Mouse (Mus musculus) MEL (cell line): ENCODE results near the gene Rora. TPM values are rescaled to one million over a fixed set of nuclear protein-coding genes. Genes with fewer than 3 reads are reported as not detected.

Experiments used
- DNase-seq: peaks from one replicate; pipeline ENCODE4 v3.0.0; 2011; ENCODE audit warnings: low read depth, low spot score
- H3K27ac ChIP-seq: 2 replicates; pipeline ENCODE4 v1.5.1; 2012; ENCODE audit warnings: low read depth, mild to moderate bottlenecking, control low read depth, low read length, moderate library complexity; ENCODE audit not compliant: control insufficient read depth
- H3K27me3 ChIP-seq, 2 experiments: fragments of 150-350 bp in 1 of 2; sonication (generic) in 1 of 2; 2 replicates each; pipeline ENCODE4 v1.6.1; 2012; ENCODE audit warnings: low read length in 2 of 2, mild to moderate bottlenecking in 2 of 2, improper control_type of control experiment in 1 of 2, moderate library complexity in 1 of 2; ENCODE audit not compliant: insufficient read depth in 2 of 2, control insufficient read depth in 1 of 2
- H3K36me3 ChIP-seq, 2 experiments: 2 replicates each; pipeline ENCODE4 v1.6.1; 2012 to 2014; ENCODE audit warnings: low read length in 2 of 2, improper control_type of control experiment in 1 of 2, inconsistent platforms in 1 of 2, mild to moderate bottlenecking in 1 of 2; ENCODE audit not compliant: insufficient read depth in 2 of 2, control insufficient read depth in 1 of 2
- H3K4me1 ChIP-seq, 2 experiments: fragments of 150-350 bp in 1 of 2; sonication (generic) in 1 of 2; 2 replicates each; pipeline ENCODE4 v1.6.1; 2012; ENCODE audit warnings: low read length in 2 of 2, improper control_type of control experiment in 1 of 2, mild to moderate bottlenecking in 1 of 2; ENCODE audit not compliant: insufficient read depth in 2 of 2, control insufficient read depth in 1 of 2
- H3K4me3 ChIP-seq, 2 experiments: fragments of 150-350 bp in 1 of 2; sonication (generic) in 1 of 2; 2 replicates each; pipeline ENCODE4 v1.5.1; 2012; ENCODE audit warnings: low read depth in 2 of 2, low read length in 2 of 2, mild to moderate bottlenecking in 2 of 2, moderate library complexity in 2 of 2, control low read depth in 1 of 2, improper control_type of control experiment in 1 of 2; ENCODE audit not compliant: control insufficient read depth in 1 of 2, insufficient read depth in 1 of 2
- H3K79me2 ChIP-seq: 2 replicates; pipeline ENCODE4 v1.6.1; 2012; ENCODE audit warnings: mild to moderate bottlenecking, low read length, moderate library complexity; ENCODE audit not compliant: control insufficient read depth, poor library complexity, insufficient read depth
- H3K9ac ChIP-seq: 2 replicates; pipeline ENCODE4 v1.6.1; 2012; ENCODE audit warnings: low read depth, mild to moderate bottlenecking, control low read depth, low read length, moderate library complexity; ENCODE audit not compliant: control insufficient read depth, poor library complexity, severe bottlenecking
- H3K9me3 ChIP-seq: fragments of 150-350 bp; sonication (generic); replicated peaks from 2 replicates; pipeline ENCODE4 v1.6.1; 2012; ENCODE audit warnings: mild to moderate bottlenecking, low read length, improper control_type of control experiment, moderate library complexity; ENCODE audit not compliant: insufficient read depth
- BHLHE40 ChIP-seq: IDR thresholded peaks from 2 replicates; pipeline ENCODE4 v1.6.1; 2012; ENCODE audit warnings: low read depth, mild to moderate bottlenecking, inconsistent platforms, low read length, improper control_type of control experiment, borderline replicate concordance
- CHD2 ChIP-seq: IDR thresholded peaks from 2 replicates; pipeline ENCODE4 v1.6.1; 2011; ENCODE audit warnings: low read length, improper control_type of control experiment
- CTCF ChIP-seq, 3 experiments: IDR thresholded peaks in 2 of 3; conservative IDR thresholded peaks in 1 of 3; 2 replicates each; pipeline ENCODE4 v1.5.1; 2011 to 2012; ENCODE audit warnings: low read length in 3 of 3, low read depth in 2 of 3, mild to moderate bottlenecking in 2 of 3, improper control_type of control experiment in 1 of 3, inconsistent platforms in 1 of 3, mixed read lengths in 1 of 3, moderate library complexity in 1 of 3; ENCODE audit not compliant: control insufficient read depth in 1 of 3, insufficient read depth in 1 of 3, poor library complexity in 1 of 3, severe bottlenecking in 1 of 3
- E2F4 ChIP-seq: IDR thresholded peaks from 2 replicates; pipeline ENCODE4 v1.6.1; 2011; ENCODE audit warnings: low read depth, low read length, improper control_type of control experiment, borderline replicate concordance
- ELF1 ChIP-seq: IDR thresholded peaks from 2 replicates; pipeline ENCODE4 v1.6.1; 2014; ENCODE audit warnings: low read depth, mild to moderate bottlenecking, inconsistent platforms, low read length, improper control_type of control experiment, moderate library complexity
- GATA1 ChIP-seq: IDR thresholded peaks from 2 replicates; pipeline ENCODE4 v1.6.1; 2011; ENCODE audit warnings: low read depth, low read length, improper control_type of control experiment
- HCFC1 ChIP-seq: IDR thresholded peaks from 2 replicates; pipeline ENCODE4 v1.6.1; 2012; ENCODE audit warnings: low read depth, mild to moderate bottlenecking, inconsistent platforms, low read length, improper control_type of control experiment, moderate library complexity
- MAFK ChIP-seq: IDR thresholded peaks from 2 replicates; pipeline ENCODE4 v1.6.1; 2011; ENCODE audit warnings: low read depth, mild to moderate bottlenecking, low read length, improper control_type of control experiment, borderline replicate concordance
- MAX ChIP-seq: IDR thresholded peaks from 2 replicates; pipeline ENCODE4 v1.6.1; 2011; ENCODE audit warnings: low read length, improper control_type of control experiment
- MAZ ChIP-seq: IDR thresholded peaks from 2 replicates; pipeline ENCODE4 v1.6.1; 2012; ENCODE audit warnings: low read depth, mild to moderate bottlenecking, inconsistent platforms, low read length, improper control_type of control experiment
- NELFE ChIP-seq: IDR thresholded peaks from 2 replicates; pipeline ENCODE4 v1.6.1; 2011; ENCODE audit warnings: low read depth, low read length, improper control_type of control experiment
- NRF1 ChIP-seq: IDR thresholded peaks from 2 replicates; pipeline ENCODE4 v1.6.1; 2014; ENCODE audit warnings: low read depth, mild to moderate bottlenecking, inconsistent platforms, low read length, improper control_type of control experiment, moderate library complexity; ENCODE audit not compliant: poor library complexity, insufficient read depth, severe bottlenecking
- POLR2AphosphoS2 ChIP-seq: IDR thresholded peaks from 2 replicates; pipeline ENCODE4 v1.6.1; 2011; ENCODE audit warnings: low read length, improper control_type of control experiment
- POLR2AphosphoS5 ChIP-seq: IDR thresholded peaks from 2 replicates; pipeline ENCODE4 v1.6.1; 2012; ENCODE audit warnings: low read depth, borderline replicate concordance, mild to moderate bottlenecking, inconsistent platforms, low read length, moderate library complexity, mixed read lengths
- RAD21 ChIP-seq: IDR thresholded peaks from 2 replicates; pipeline ENCODE4 v1.6.1; 2011; ENCODE audit warnings: mild to moderate bottlenecking, low read depth, low read length, improper control_type of control experiment
- RCOR1 ChIP-seq: IDR thresholded peaks from 2 replicates; pipeline ENCODE4 v1.6.1; 2012; ENCODE audit warnings: low read depth, mild to moderate bottlenecking, inconsistent platforms, low read length, improper control_type of control experiment
- SIN3A ChIP-seq: IDR thresholded peaks from 2 replicates; pipeline ENCODE4 v1.6.1; 2012; ENCODE audit warnings: low read length, improper control_type of control experiment, inconsistent platforms
- SMC3 ChIP-seq: IDR thresholded peaks from 2 replicates; pipeline ENCODE4 v1.6.1; 2011; ENCODE audit warnings: low read depth, low read length, improper control_type of control experiment
- TBP ChIP-seq: IDR thresholded peaks from 2 replicates; pipeline ENCODE4 v1.8.0; 2011; ENCODE audit warnings: low read depth, low read length, improper control_type of control experiment
- TCF12 ChIP-seq: IDR thresholded peaks from 2 replicates; pipeline ENCODE4 v1.6.1; 2014; ENCODE audit warnings: low read depth, mild to moderate bottlenecking, inconsistent platforms, low read length, improper control_type of control experiment, moderate library complexity
- UBTF ChIP-seq: IDR thresholded peaks from 2 replicates; pipeline ENCODE4 v1.6.1; 2012; ENCODE audit warnings: low read depth, mild to moderate bottlenecking, inconsistent platforms, low read length, improper control_type of control experiment, moderate library complexity, borderline replicate concordance; ENCODE audit not compliant: insufficient read depth
- USF1 ChIP-seq: IDR thresholded peaks from 2 replicates; pipeline ENCODE4 v1.6.1; 2014; ENCODE audit warnings: low read depth, mild to moderate bottlenecking, inconsistent platforms, low read length, improper control_type of control experiment, moderate library complexity
- USF2 ChIP-seq, 2 experiments: IDR thresholded peaks; 2 replicates each; pipeline ENCODE4 v1.6.1; 2011 to 2012; ENCODE audit warnings: improper control_type of control experiment in 2 of 2, low read length in 2 of 2, borderline replicate concordance in 1 of 2, inconsistent platforms in 1 of 2, low read depth in 1 of 2, mild to moderate bottlenecking in 1 of 2; ENCODE audit not compliant: insufficient read depth in 1 of 2
- ZKSCAN1 ChIP-seq: IDR thresholded peaks from 2 replicates; pipeline ENCODE4 v1.6.1; 2012; ENCODE audit warnings: low read depth, mild to moderate bottlenecking, inconsistent platforms, low read length, improper control_type of control experiment, moderate library complexity
- ZMIZ1 ChIP-seq: IDR thresholded peaks from 2 replicates; pipeline ENCODE4 v1.6.1; 2012; ENCODE audit warnings: low read depth, mild to moderate bottlenecking, inconsistent platforms, low read length, improper control_type of control experiment, moderate library complexity
- polyA plus RNA-seq, 2 experiments: library from polyadenylated mRNA; stranded (reverse) in 1 of 2; unstranded in 1 of 2; fragments of >175 nt in 1 of 2; fragments of >200 nt in 1 of 2; gene quantifications; 2 replicates each; pipeline versions ENCODE4 v1.2.1 to v1.2.4; 2012; ENCODE audit warnings: low replicate concordance in 2 of 2, low read depth in 1 of 2; ENCODE audit not compliant: insufficient read length in 2 of 2, insufficient read depth in 1 of 2, missing spikeins in 1 of 2
- total RNA-seq: library from RNA; depleted of rRNA; stranded (reverse); fragments of 300-350 nt; gene quantifications from 2 replicates; pipeline ENCODE4 v1.2.3, GENCODE M21; 2012

The Rora gene
- total and polyA plus RNA-seq, 3 experiments: not detected

- TF ChIP-seq USF2 (IDR thresholded peaks at IDR 0.05; ENCODE audit: borderline replicate concordance in 1 of 2, insufficient read depth in 1 of 2, low read depth in 1 of 2, low read length in 2 of 2) (no peak), E2F4 (no peak), USF1 (no peak), MAZ (no peak), GATA1 (no peak), MAFK (no peak), CHD2 (no peak), SIN3A (no peak), BHLHE40 (no peak), HCFC1 (no peak), RAD21 (no peak), ELF1 (no peak), UBTF (no peak), TBP (no peak), RCOR1 (no peak), TCF12 (no peak), MAX (no peak), NELFE (no peak)
- TF ChIP-seq, all 39 proteins: peak for 0
- H3K9me3 ChIP-seq: no peaks in the 10 kb centered on the region
- H3K36me3 ChIP-seq: no peaks in the 10 kb centered on the region
- no peaks in the 10 kb centered on the region for H3K27me3 ChIP-seq
- DNase-seq: no peak
- H3K4me1 ChIP-seq: no peaks in the 10 kb centered on the region
- H3K79me2 ChIP-seq: no peaks in the 10 kb centered on the region
- H3K9ac ChIP-seq: no peak overlapping the region
- no peak overlapping the region for H3K27ac ChIP-seq
- no peak overlapping the region for H3K4me3 ChIP-seq
Observed at GRCm38 (mm10) chr9:68993881-68994280, 340.3 kb downstream of the Rora start.

- no peaks in the 10 kb centered on the region for H3K27me3 ChIP-seq
- H3K4me3 ChIP-seq: no peak overlapping the region
- no peaks in the 10 kb centered on the region for H3K9me3 ChIP-seq
- no peak overlapping the region for H3K27ac ChIP-seq
- H3K9ac ChIP-seq: no peak overlapping the region
- H3K36me3 ChIP-seq: no peaks in the 10 kb centered on the region
- H3K4me1 ChIP-seq: no peaks in the 10 kb centered on the region
- no peak for DNase-seq
- no peaks in the 10 kb centered on the region for H3K79me2 ChIP-seq
- no peak for TF ChIP-seq USF1
- TF ChIP-seq ZMIZ1: no peak
- no peak for TF ChIP-seq SIN3A
- no peak for TF ChIP-seq E2F4
- TF ChIP-seq ZKSCAN1: no peak
- no peak for TF ChIP-seq CTCF (IDR thresholded peaks at IDR 0.05 in 2 of 3, conservative IDR thresholded peaks at IDR 0.05 in 1 of 3; ENCODE audit: control insufficient read depth in 1 of 3, insufficient read depth in 1 of 3, low read depth in 2 of 3, low read length in 3 of 3, poor library complexity in 1 of 3, severe bottlenecking in 1 of 3)
- no peak for TF ChIP-seq NRF1
- TF ChIP-seq BHLHE40: no peak
- no peak for TF ChIP-seq SMC3
- TF ChIP-seq POLR2AphosphoS2: no peak
- no peak for TF ChIP-seq TBP
- no peak for TF ChIP-seq POLR2AphosphoS5
Observed at GRCm38 (mm10) chr9:68998961-68999360, 345.4 kb downstream of the Rora start.
